Mouse (Mus musculus) CH12.LX (cell line): ENCODE measurements around the gene Gm10260. TPM values are rescaled to one million over a fixed set of nuclear protein-coding genes. Genes with fewer than 3 reads are reported as not detected.

Experiments used
- DNase-seq: peaks from one replicate; pipeline ENCODE4 v3.0.0-alpha.2; 2013; ENCODE audit errors: extremely low read depth
- H3K27ac ChIP-seq: 2 replicates; pipeline ENCODE4 v1.5.1; 2012; ENCODE audit warnings: low read depth, mild to moderate bottlenecking, control low read depth, moderate library complexity; ENCODE audit not compliant: insufficient read depth
- H3K27me3 ChIP-seq: replicated peaks from 2 replicates; pipeline ENCODE3; 2012; ENCODE audit warnings: inconsistent platforms
- H3K36me3 ChIP-seq, 2 experiments: replicated peaks in 1 of 2; 2 replicates each; pipeline versions ENCODE3 to v1.6.1; 2012; ENCODE audit warnings: inconsistent platforms in 1 of 2, low read length in 1 of 2, mild to moderate bottlenecking in 1 of 2, mixed read lengths in 1 of 2, moderate library complexity in 1 of 2; ENCODE audit not compliant: control insufficient read depth in 1 of 2, insufficient read depth in 1 of 2
- H3K4me1 ChIP-seq, 2 experiments: 2 replicates each; pipeline ENCODE4 v1.6.1; 2012; ENCODE audit warnings: inconsistent platforms in 1 of 2, moderate library complexity in 1 of 2; ENCODE audit not compliant: insufficient read depth in 2 of 2, control insufficient read depth in 1 of 2
- H3K4me2 ChIP-seq: 2 replicates; pipeline ENCODE4 v1.6.1; 2012; ENCODE audit warnings: low read depth, mild to moderate bottlenecking, control low read depth; ENCODE audit not compliant: poor library complexity, insufficient read depth, severe bottlenecking
- H3K4me3 ChIP-seq, 3 experiments: fragments of 150-350 bp in 1 of 3; sonication (generic) in 1 of 3; replicated peaks in 1 of 3; 2 replicates each; pipeline versions ENCODE3 to v1.5.1; 2011 to 2012; ENCODE audit warnings: low read depth in 2 of 3, low read length in 2 of 3, mild to moderate bottlenecking in 2 of 3, moderate library complexity in 2 of 3, control low read depth in 1 of 3, improper control_type of control experiment in 1 of 3, inconsistent platforms in 1 of 3, mixed read lengths in 1 of 3; ENCODE audit not compliant: poor library complexity in 1 of 3
- H3K79me2 ChIP-seq: replicated peaks from 2 replicates; pipeline ENCODE4 v1.6.1; 2012; ENCODE audit warnings: mild to moderate bottlenecking, moderate library complexity; ENCODE audit not compliant: control insufficient read depth, poor library complexity, insufficient read depth, severe bottlenecking; ENCODE audit errors: extremely low read depth
- H3K9ac ChIP-seq: 2 replicates; pipeline ENCODE4 v1.6.1; 2012; ENCODE audit warnings: low read depth, mild to moderate bottlenecking, control low read depth, moderate library complexity; ENCODE audit not compliant: insufficient read depth
- H3K9me3 ChIP-seq: replicated peaks from 2 replicates; pipeline ENCODE3; 2012; ENCODE audit warnings: low read length, inconsistent platforms, mixed read lengths
- BHLHE40 ChIP-seq: IDR thresholded peaks from 2 replicates; pipeline ENCODE4 v1.6.1; 2011; ENCODE audit warnings: mild to moderate bottlenecking, low read depth, low read length, improper control_type of control experiment
- CHD2 ChIP-seq: IDR thresholded peaks from 2 replicates; pipeline ENCODE4 v1.6.1; 2011; ENCODE audit warnings: low read length, improper control_type of control experiment
- E2F4 ChIP-seq: IDR thresholded peaks from 2 replicates; pipeline ENCODE4 v1.6.1; 2011; ENCODE audit warnings: low read depth, low read length, improper control_type of control experiment; ENCODE audit not compliant: insufficient replicate concordance
- ELF1 ChIP-seq: IDR thresholded peaks from 2 replicates; pipeline ENCODE4 v1.6.1; 2014; ENCODE audit warnings: low read depth, mild to moderate bottlenecking, inconsistent platforms, low read length, improper control_type of control experiment
- IRF4 ChIP-seq: IDR thresholded peaks from 2 replicates; pipeline ENCODE4 v1.6.1; 2014; ENCODE audit warnings: low read depth, mild to moderate bottlenecking, inconsistent platforms, low read length, improper control_type of control experiment
- JUND ChIP-seq: conservative IDR thresholded peaks from 2 replicates; pipeline ENCODE4 v1.6.1; 2011; ENCODE audit warnings: low read depth, low read length, improper control_type of control experiment
- KAT2A ChIP-seq: IDR thresholded peaks from 2 replicates; pipeline ENCODE4 v1.6.1; 2012; ENCODE audit warnings: low read length, improper control_type of control experiment, inconsistent platforms; ENCODE audit not compliant: insufficient replicate concordance
- MAFK ChIP-seq: IDR thresholded peaks from 2 replicates; pipeline ENCODE4 v1.6.1; 2011; ENCODE audit warnings: low read length, improper control_type of control experiment; ENCODE audit not compliant: insufficient replicate concordance
- MEF2A ChIP-seq: IDR thresholded peaks from 2 replicates; pipeline ENCODE4 v1.6.1; 2014; ENCODE audit warnings: low read depth, mild to moderate bottlenecking, inconsistent platforms, low read length, improper control_type of control experiment, borderline replicate concordance
- NELFE ChIP-seq: IDR thresholded peaks from 2 replicates; pipeline ENCODE4 v1.6.1; 2011; ENCODE audit warnings: low read depth, low read length, improper control_type of control experiment
- NRF1 ChIP-seq: IDR thresholded peaks from 2 replicates; pipeline ENCODE4 v1.6.1; 2014; ENCODE audit warnings: low read depth, mild to moderate bottlenecking, inconsistent platforms, low read length, improper control_type of control experiment, moderate library complexity
- POLR2A ChIP-seq: IDR thresholded peaks from 2 replicates; pipeline ENCODE4 v1.6.1; 2011; ENCODE audit warnings: low read depth, mild to moderate bottlenecking, improper control_type of control experiment, low read length
- POLR2AphosphoS2 ChIP-seq: IDR thresholded peaks from 2 replicates; pipeline ENCODE4 v1.6.1; 2011; ENCODE audit warnings: low read depth, low read length, improper control_type of control experiment
- RCOR1 ChIP-seq: conservative IDR thresholded peaks from 2 replicates; pipeline ENCODE4 v1.6.1; 2012; ENCODE audit warnings: low read depth, mild to moderate bottlenecking, inconsistent platforms, low read length, improper control_type of control experiment
- SIN3A ChIP-seq: IDR thresholded peaks from 2 replicates; pipeline ENCODE4 v1.6.1; 2012; ENCODE audit warnings: low read length, improper control_type of control experiment, inconsistent platforms
- SMC3 ChIP-seq: IDR thresholded peaks from 2 replicates; pipeline ENCODE4 v1.6.1; 2011; ENCODE audit warnings: low read depth, low read length, improper control_type of control experiment
- UBTF ChIP-seq: IDR thresholded peaks from 2 replicates; pipeline ENCODE4 v1.6.1; 2012; ENCODE audit warnings: low read depth, mild to moderate bottlenecking, inconsistent platforms, low read length, improper control_type of control experiment, moderate library complexity
- ZKSCAN1 ChIP-seq: IDR thresholded peaks from 2 replicates; pipeline ENCODE4 v1.6.1; 2012; ENCODE audit warnings: low read depth, inconsistent platforms, low read length, improper control_type of control experiment, borderline replicate concordance
- ZMIZ1 ChIP-seq: IDR thresholded peaks from 2 replicates; pipeline ENCODE4 v1.6.1; 2012; ENCODE audit warnings: low read depth, mild to moderate bottlenecking, inconsistent platforms, low read length, improper control_type of control experiment
- ZNF384 ChIP-seq: IDR thresholded peaks from 2 replicates; pipeline ENCODE4 v1.6.1; 2012; ENCODE audit warnings: low read depth, low read length, improper control_type of control experiment, inconsistent platforms
- dilution Hi-C: fragments of 300-500 bp; cut with MboI; formaldehyde crosslinking; loops from 2 replicates; pipeline ENCODE4 v1.14.3; 2020; ENCODE audit warnings: low sequenced_read_pairs; ENCODE audit not compliant: extremely low pct_unique_long_range_greater_than_20kb, extremely low pct_ligation_motif_present
- in situ Hi-C: fragments of 300-500 bp; cut with MboI; formaldehyde crosslinking; loops from 3 replicates; pipeline ENCODE4 v1.14.3; 2019; ENCODE audit warnings: low sequenced_read_pairs, low pct_ligation_motif_present, low pct_unique_long_range_greater_than_20kb, mixed read lengths
- polyA plus RNA-seq: library from polyadenylated mRNA; unstranded; fragments of >175 nt; gene quantifications from 2 replicates; pipeline ENCODE4 v1.2.1, GENCODE M21; 2012; ENCODE audit warnings: low read depth; ENCODE audit not compliant: insufficient read length
- total RNA-seq, 2 experiments: library from RNA; depleted of rRNA; stranded (reverse); fragments of 300-350 nt in 1 of 2; fragments of >200 nt in 1 of 2; gene quantifications; 2 replicates each; pipeline ENCODE4 v1.2.3; 2012 to 2014

Gm10260 gene
- total and polyA plus RNA-seq, 3 experiments = 1,620 to 5,622 (median 5,239) TPM

GRCm38 (mm10) chr13:97794780-97795179, 34.3 kb upstream of the Gm10260 start:
- no peak for DNase-seq
- Histone ChIP-seq H3K27ac (no peak overlapping the region), H3K4me3 (no peak overlapping the region), H3K4me2 (no peak overlapping the region), H3K27me3 (no peaks in the 10 kb centered on the region), H3K9ac (no peak overlapping the region), H3K4me1 (no peaks in the 10 kb centered on the region), H3K36me3 (no peaks in the 10 kb centered on the region), H3K79me2 (no peaks in the 10 kb centered on the region), H3K9me3 (peaks cover 20% of the 10 kb centered on the region)
- TF ChIP-seq NELFE (no peak), MAFK (no peak), SIN3A (no peak), MEF2A (no peak), SMC3 (no peak), RCOR1 (no peak), ELF1 (no peak), UBTF (no peak)
- dilution Hi-C loops = no loop called here
- in situ Hi-C loops = no loop called here

- Histone ChIP-seq H3K4me3 (no peak overlapping the region), H3K79me2 (no peaks in the 10 kb centered on the region), H3K36me3 (no peaks in the 10 kb centered on the region), H3K27me3 (no peaks in the 10 kb centered on the region), H3K27ac (no peak overlapping the region), H3K9ac (no peak overlapping the region), H3K9me3 (peaks cover 21% of the 10 kb centered on the region), H3K4me1 (no peaks in the 10 kb centered on the region), H3K4me2 (no peak overlapping the region)
- no peak for DNase-seq
- in situ Hi-C loops = no loop called here
- TF ChIP-seq NRF1 = no peak
- no peak for TF ChIP-seq MAFK
- no peak for TF ChIP-seq ZNF384
- TF ChIP-seq ZMIZ1 = no peak
- TF ChIP-seq BHLHE40 = no peak
- TF ChIP-seq MEF2A = no peak
- TF ChIP-seq CHD2 = no peak
- TF ChIP-seq UBTF = no peak
- TF ChIP-seq IRF4 = no peak
- dilution Hi-C loops = no loop called here
Observed at GRCm38 (mm10) chr13:97793932-97794331, 33.5 kb upstream of the Gm10260 start.

GRCm38 (mm10) chr13:97791664-97792063, 31.2 kb upstream of the Gm10260 start:
- H3K9ac ChIP-seq = no peak overlapping the region
- DNase-seq = no peak
- no peak overlapping the region for H3K27ac ChIP-seq
- in situ Hi-C loops (no loop called here), dilution Hi-C loops (no loop called here)
- no peak for TF ChIP-seq KAT2A
- TF ChIP-seq E2F4 = no peak
- no peak for TF ChIP-seq SIN3A
- TF ChIP-seq JUND = no peak
- TF ChIP-seq NRF1 = no peak
- TF ChIP-seq BHLHE40 = no peak
- TF ChIP-seq POLR2AphosphoS2 = no peak
- TF ChIP-seq ZKSCAN1 = no peak
- no peak for TF ChIP-seq POLR2A
- no peaks in the 10 kb centered on the region for H3K4me1 ChIP-seq
- no peaks in the 10 kb centered on the region for H3K36me3 ChIP-seq
- no peaks in the 10 kb centered on the region for H3K79me2 ChIP-seq
- peaks cover 25% of the 10 kb centered on the region for H3K9me3 ChIP-seq
- no peak overlapping the region for H3K4me2 ChIP-seq
- no peak overlapping the region for H3K4me3 ChIP-seq
- H3K27me3 ChIP-seq = no peaks in the 10 kb centered on the region
